Mouse (Mus musculus): ENCODE results near the gene Crb2. TPM values are rescaled to one million over a fixed set of nuclear protein-coding genes. Genes with fewer than 3 reads are reported as not detected.
A peak's percentile ranks its signal among the peaks of the same experiment; 100 is the strongest.

Gene Crb2
- polyA plus RNA-seq, 1 experiment from 2014 or later = 0.95 TPM

GRCm38 (mm10) chr2:37832253-37832652 is 56.2 kb downstream of the Crb2 start:
- no peak overlapping the region for H3K9ac ChIP-seq (ENCODE audit: low read depth, low read length)
- no peak overlapping the region for H3K4me2 ChIP-seq (ENCODE audit: low read depth, low read length)
- no peaks in the 10 kb centered on the region for H3K9me3 ChIP-seq (ENCODE audit: control insufficient read depth, low read length)
- no peaks in the 10 kb centered on the region for H3K4me1 ChIP-seq (ENCODE audit: control insufficient read depth, insufficient read depth, low read length)
- no peaks in the 10 kb centered on the region for H3K36me3 ChIP-seq (ENCODE audit: control insufficient read depth, insufficient read depth, low read length)
- no peaks in the 10 kb centered on the region for H3K27me3 ChIP-seq (replicated peaks; ENCODE audit: control insufficient read depth, insufficient read depth, low read length)
- H3K27ac ChIP-seq (ENCODE audit: low read length) = no peak overlapping the region
- WGBS = 71% methylated on average over 10 of the region's 10 CpGs
- no peak for ATAC-seq
- no peak overlapping the region for H3K4me3 ChIP-seq (ENCODE audit: low read length)

- Histone ChIP-seq H3K9ac (ENCODE audit: low read depth, low read length) (no peak overlapping the region), H3K27me3 (replicated peaks; ENCODE audit: control insufficient read depth, insufficient read depth, low read length) (no peaks in the 10 kb centered on the region), H3K9me3 (ENCODE audit: control insufficient read depth, low read length) (no peaks in the 10 kb centered on the region), H3K27ac (ENCODE audit: low read length) (no peak overlapping the region), H3K36me3 (ENCODE audit: control insufficient read depth, insufficient read depth, low read length) (no peaks in the 10 kb centered on the region), H3K4me1 (ENCODE audit: control insufficient read depth, insufficient read depth, low read length) (0 out of 2 replicates have a peak, but pooled peaks cover 4% of the 10 kb centered on the region), H3K4me3 (ENCODE audit: low read length) (no peak overlapping the region), H3K4me2 (ENCODE audit: low read depth, low read length) (no peak overlapping the region)
- ATAC-seq = no peak
- WGBS = 91% methylated on average over 3 of the region's 3 CpGs
Observed at GRCm38 (mm10) chr2:37836926-37837325, 60.9 kb downstream of the Crb2 start.

GRCm38 (mm10) chr2:37837542-37837941 is 61.5 kb downstream of the Crb2 start:
- WGBS = 96% methylated on average over 3 of the region's 3 CpGs
- peaks cover 5% of the 10 kb centered on the region; the same call in 1 of the 2 replicates for H3K4me1 ChIP-seq (ENCODE audit: control insufficient read depth, insufficient read depth, low read length)
- no peak for ATAC-seq

GRCm38 (mm10) chr2:37838202-37838984 is 62.3 kb downstream of the Crb2 start:
- peak; percentile 88 for ATAC-seq
- Histone ChIP-seq H3K4me2 (ENCODE audit: low read depth, low read length) (no peak overlapping the region), H3K9ac (ENCODE audit: low read depth, low read length) (no peak overlapping the region), H3K9me3 (ENCODE audit: control insufficient read depth, low read length) (no peaks in the 10 kb centered on the region), H3K4me3 (ENCODE audit: low read length) (no peak overlapping the region), H3K27ac (ENCODE audit: low read length) (peak overlapping the region; percentile 47), H3K27me3 (replicated peaks; ENCODE audit: control insufficient read depth, insufficient read depth, low read length) (no peaks in the 10 kb centered on the region), H3K36me3 (ENCODE audit: control insufficient read depth, insufficient read depth, low read length) (no peaks in the 10 kb centered on the region), H3K4me1 (ENCODE audit: control insufficient read depth, insufficient read depth, low read length) (peaks cover 7% of the 10 kb centered on the region; the same call in 1 of the 2 replicates)
- 63% methylated on average over 7 of the region's 7 CpGs for WGBS

More at GRCm38 (mm10) chr2:37837542-37837941, 61.5 kb downstream of the Crb2 start:
- no peak overlapping the region for H3K9ac ChIP-seq (ENCODE audit: low read depth, low read length)
- 0 out of 2 replicates have a peak overlapping the region, but pooled peaks have one; percentile 8 for H3K27ac ChIP-seq (ENCODE audit: low read length)
- no peak overlapping the region for H3K4me2 ChIP-seq (ENCODE audit: low read depth, low read length)
- H3K36me3 ChIP-seq (ENCODE audit: control insufficient read depth, insufficient read depth, low read length) = no peaks in the 10 kb centered on the region
- no peak overlapping the region for H3K4me3 ChIP-seq (ENCODE audit: low read length)
- H3K9me3 ChIP-seq (ENCODE audit: control insufficient read depth, low read length) = no peaks in the 10 kb centered on the region
- no peaks in the 10 kb centered on the region for H3K27me3 ChIP-seq (replicated peaks; ENCODE audit: control insufficient read depth, insufficient read depth, low read length)

- Histone ChIP-seq H3K4me2 (ENCODE audit: low read depth, low read length) (no peak overlapping the region), H3K4me3 (ENCODE audit: low read length) (no peak overlapping the region), H3K27me3 (replicated peaks; ENCODE audit: control insufficient read depth, insufficient read depth, low read length) (no peaks in the 10 kb centered on the region), H3K4me1 (ENCODE audit: control insufficient read depth, insufficient read depth, low read length) (peaks cover 7% of the 10 kb centered on the region; the same call in 1 of the 2 replicates), H3K9ac (ENCODE audit: low read depth, low read length) (no peak overlapping the region), H3K36me3 (ENCODE audit: control insufficient read depth, insufficient read depth, low read length) (no peaks in the 10 kb centered on the region), H3K9me3 (ENCODE audit: control insufficient read depth, low read length) (no peaks in the 10 kb centered on the region), H3K27ac (ENCODE audit: low read length) (no peak overlapping the region)
- ATAC-seq = no peak
Observed at GRCm38 (mm10) chr2:37839922-37840321, 63.9 kb downstream of the Crb2 start.

GRCm38 (mm10) chr2:37842151-37842569 is 66.1 kb downstream of the Crb2 start:
- 30% methylated on average over 7 of the region's 7 CpGs for WGBS
- Histone ChIP-seq H3K4me1 (ENCODE audit: control insufficient read depth, insufficient read depth, low read length) (peaks cover 7% of the 10 kb centered on the region; the same call in 1 of the 2 replicates), H3K27me3 (replicated peaks; ENCODE audit: control insufficient read depth, insufficient read depth, low read length) (no peaks in the 10 kb centered on the region), H3K9ac (ENCODE audit: low read depth, low read length) (no peak overlapping the region), H3K9me3 (ENCODE audit: control insufficient read depth, low read length) (no peaks in the 10 kb centered on the region), H3K36me3 (ENCODE audit: control insufficient read depth, insufficient read depth, low read length) (no peaks in the 10 kb centered on the region), H3K27ac (ENCODE audit: low read length) (no peak overlapping the region), H3K4me3 (ENCODE audit: low read length) (no peak overlapping the region), H3K4me2 (ENCODE audit: low read depth, low read length) (no peak overlapping the region)
- ATAC-seq = no peak

GRCm38 (mm10) chr2:37842719-37843118 is 66.7 kb downstream of the Crb2 start:
- 49% methylated on average over 4 of the region's 4 CpGs for WGBS
- no peak for ATAC-seq

More at GRCm38 (mm10) chr2:37842719-37843118, 66.7 kb downstream of the Crb2 start:
- no peaks in the 10 kb centered on the region for H3K27me3 ChIP-seq (replicated peaks; ENCODE audit: control insufficient read depth, insufficient read depth, low read length)
- H3K4me1 ChIP-seq (ENCODE audit: control insufficient read depth, insufficient read depth, low read length) = peaks cover 7% of the 10 kb centered on the region; the same call in 1 of the 2 replicates
- H3K9ac ChIP-seq (ENCODE audit: low read depth, low read length) = no peak overlapping the region
- no peaks in the 10 kb centered on the region for H3K9me3 ChIP-seq (ENCODE audit: control insufficient read depth, low read length)
- H3K27ac ChIP-seq (ENCODE audit: low read length) = no peak overlapping the region
- no peak overlapping the region for H3K4me3 ChIP-seq (ENCODE audit: low read length)
- no peaks in the 10 kb centered on the region for H3K36me3 ChIP-seq (ENCODE audit: control insufficient read depth, insufficient read depth, low read length)
- no peak overlapping the region for H3K4me2 ChIP-seq (ENCODE audit: low read depth, low read length)

Other genes with a start within 250 kb of the Crb2 start
- gene Strbp, start 72.4 kb upstream of the Crb2 start, polyA plus RNA-seq (2015; fragmentation: Nextera tagmentation; extraction: Ambion mirVana) = 27.5 and 28.3 TPM in 2 replicates

Measured in intestine, embryonic 16.5 days (tissue).